Mouse (Mus musculus) neural tube, embryonic 14.5 days (tissue): ENCODE data around the gene Prkaa1. TPM values are rescaled to one million over a fixed set of nuclear protein-coding genes. Genes with fewer than 3 reads are reported as not detected.

Experiments
- ATAC-seq: fragments of 200-750 bp; cut with Nextera tagmentation; 2 replicates; pipeline ENCODE4 v1.8.0; 2017; ENCODE audit warnings: low read depth, mild to moderate bottlenecking, moderate TSS enrichment, moderate library complexity
- H3K27ac ChIP-seq: fragments of 300-500 bp; sonication (generic); 2 replicates; pipeline ENCODE4 v1.5.1; 2014; ENCODE audit warnings: low read depth, mild to moderate bottlenecking, control low read depth, low read length, moderate library complexity, mixed read lengths
- H3K27me3 ChIP-seq: fragments of 300-500 bp; sonication (generic); 2 replicates; pipeline ENCODE4 v1.6.1; 2014; ENCODE audit warnings: low read length; ENCODE audit not compliant: control insufficient read depth, insufficient read depth
- H3K36me3 ChIP-seq: fragments of 300-500 bp; sonication (generic); 2 replicates; pipeline ENCODE4 v1.6.1; 2014; ENCODE audit warnings: low read length, mixed read lengths; ENCODE audit not compliant: control insufficient read depth, insufficient read depth
- H3K4me1 ChIP-seq: fragments of 300-500 bp; sonication (generic); 2 replicates; pipeline ENCODE4 v1.6.1; 2014; ENCODE audit warnings: low read length; ENCODE audit not compliant: control insufficient read depth, insufficient read depth
- H3K4me2 ChIP-seq: fragments of 300-500 bp; sonication (generic); 2 replicates; pipeline ENCODE4 v1.6.1; 2014; ENCODE audit warnings: mild to moderate bottlenecking, low read depth, low read length, control low read depth
- H3K4me3 ChIP-seq: fragments of 300-500 bp; sonication (generic); 2 replicates; pipeline ENCODE4 v1.5.1; 2014; ENCODE audit warnings: low read depth, low read length, control low read depth, mixed read lengths
- H3K9ac ChIP-seq: fragments of 300-500 bp; sonication (generic); replicated peaks from 2 replicates; pipeline ENCODE4 v1.6.1; 2014; ENCODE audit warnings: low read depth, mild to moderate bottlenecking, control low read depth, low read length, mixed read lengths
- H3K9me3 ChIP-seq: fragments of 300-500 bp; sonication (generic); 2 replicates; pipeline ENCODE4 v1.6.1; 2016; ENCODE audit warnings: low read length; ENCODE audit not compliant: control insufficient read depth
- WGBS: fragments of 180-500 bp; shearing (Covaris S2); extraction: QIAGEN DNeasy Blood & Tissue Kit; methylation state at CpG from one replicate; pipeline ENCODE4 v1.1.7; 2014; 5-methylcytosine and 5-hydroxymethylcytosine counted together
- polyA plus RNA-seq: library from polyadenylated mRNA; unstranded; fragments of >200 nt; fragmentation: Nextera tagmentation; extraction: Ambion mirVana; gene quantifications from 2 replicates; pipeline ENCODE4 v1.2.1, GENCODE M21; 2014

Gene Prkaa1
- polyA plus RNA-seq, 1 experiment from 2014 or later: 21.1 TPM

DNA sequence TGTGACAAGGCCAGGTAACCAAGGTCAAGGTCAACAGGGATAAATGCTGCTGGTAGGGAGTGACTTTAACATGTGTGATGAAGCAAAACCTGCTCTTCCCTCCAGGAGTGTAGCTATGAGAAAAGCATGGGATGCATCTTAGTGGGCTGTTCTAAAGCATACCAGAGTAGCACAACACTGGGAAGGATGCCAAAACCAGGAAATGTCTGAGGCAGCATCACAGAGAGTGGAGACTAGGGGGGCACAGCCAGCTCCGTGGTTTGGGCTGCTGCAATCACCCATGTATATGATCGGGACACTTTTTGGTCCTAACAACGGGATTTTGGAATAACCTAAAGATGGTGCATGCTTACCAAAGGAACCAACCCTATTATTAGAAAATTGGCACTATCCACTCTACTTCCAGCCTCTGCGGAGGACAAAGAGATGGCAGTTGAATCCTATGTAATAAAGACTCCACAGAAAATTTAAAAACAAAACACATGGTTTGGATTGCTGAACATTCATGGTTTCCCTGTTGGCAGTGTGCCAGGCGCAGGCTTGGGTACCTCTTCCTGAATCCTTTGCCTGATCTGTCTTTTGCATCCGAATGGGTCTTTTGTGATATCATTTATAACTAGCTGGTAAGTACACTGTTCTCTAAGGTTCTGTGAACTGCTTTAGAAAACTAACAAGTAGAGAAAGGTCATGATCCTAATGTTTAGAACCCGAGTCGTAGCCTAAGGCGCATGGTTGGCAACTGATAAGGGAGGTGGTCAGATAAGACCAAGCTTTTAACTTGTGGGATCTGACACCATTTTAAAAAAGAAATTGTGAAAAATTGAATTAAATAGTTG lies 5.4 kb upstream of the Prkaa1 start:
- Histone ChIP-seq H3K27me3 (no peaks in the 10 kb centered on the region), H3K36me3 (no peaks in the 10 kb centered on the region), H3K27ac (no peak overlapping the region), H3K9ac (no peak overlapping the region), H3K9me3 (no peaks in the 10 kb centered on the region), H3K4me3 (no peak overlapping the region), H3K4me2 (no peak overlapping the region), H3K4me1 (no peaks in the 10 kb centered on the region)
- WGBS: 70% methylated on average over 9 of the region's 9 CpGs
- peak; percentile 62; the same call in 1 of the 2 replicates for ATAC-seq

DNA sequence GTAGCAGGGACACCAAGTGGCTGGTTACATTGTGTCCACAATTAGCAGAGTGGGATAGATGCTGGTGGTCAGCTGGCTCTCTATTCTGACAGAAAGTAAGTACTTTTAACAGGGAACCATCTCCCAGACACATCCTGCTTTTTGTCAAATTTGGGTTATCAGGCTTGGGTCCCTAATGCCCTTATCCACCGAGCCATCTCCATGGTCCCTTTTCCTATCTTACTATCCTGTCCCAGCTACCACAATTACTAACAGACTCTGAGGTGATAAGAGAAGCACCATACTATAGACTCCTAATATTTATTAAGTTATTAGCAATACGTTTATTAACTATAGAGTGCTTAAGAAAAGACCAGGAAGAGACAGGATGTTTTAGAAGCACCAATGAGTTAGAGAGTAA lies 4.3 kb upstream of the Prkaa1 start:
- Histone ChIP-seq H3K27ac (no peak overlapping the region), H3K4me1 (no peaks in the 10 kb centered on the region), H3K4me3 (no peak overlapping the region), H3K9ac (no peak overlapping the region), H3K9me3 (no peaks in the 10 kb centered on the region), H3K36me3 (no peaks in the 10 kb centered on the region), H3K4me2 (no peak overlapping the region), H3K27me3 (no peaks in the 10 kb centered on the region)
- 94% methylated on average over 2 of the region's 2 CpGs for WGBS
- ATAC-seq: no peak

DNA sequence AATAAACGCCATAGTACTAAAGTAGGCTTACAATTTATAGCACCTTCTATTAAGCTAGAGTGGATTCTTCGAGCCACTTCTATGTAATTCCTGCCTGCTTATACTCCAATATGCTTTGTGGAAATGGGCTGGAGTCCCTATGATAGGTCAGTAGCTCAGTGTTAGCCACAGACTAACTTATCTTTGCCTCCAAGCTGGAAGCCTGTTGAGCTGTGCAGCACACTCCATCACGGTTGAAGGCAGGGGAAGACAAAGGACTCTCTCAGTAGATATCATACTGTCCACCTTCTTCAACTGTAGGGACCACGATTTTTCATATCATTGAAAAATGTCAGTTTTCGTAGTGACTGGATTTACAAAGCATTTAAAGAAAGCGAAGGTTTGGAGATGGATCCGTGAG lies 3.8 kb upstream of the Prkaa1 start:
- Histone ChIP-seq H3K36me3 (no peaks in the 10 kb centered on the region), H3K27ac (no peak overlapping the region), H3K4me2 (no peak overlapping the region), H3K4me3 (no peak overlapping the region), H3K4me1 (peaks cover 5% of the 10 kb centered on the region), H3K27me3 (no peaks in the 10 kb centered on the region), H3K9ac (no peak overlapping the region), H3K9me3 (no peaks in the 10 kb centered on the region)
- no peak for ATAC-seq
- 87% methylated on average over 7 of the region's 7 CpGs for WGBS

DNA sequence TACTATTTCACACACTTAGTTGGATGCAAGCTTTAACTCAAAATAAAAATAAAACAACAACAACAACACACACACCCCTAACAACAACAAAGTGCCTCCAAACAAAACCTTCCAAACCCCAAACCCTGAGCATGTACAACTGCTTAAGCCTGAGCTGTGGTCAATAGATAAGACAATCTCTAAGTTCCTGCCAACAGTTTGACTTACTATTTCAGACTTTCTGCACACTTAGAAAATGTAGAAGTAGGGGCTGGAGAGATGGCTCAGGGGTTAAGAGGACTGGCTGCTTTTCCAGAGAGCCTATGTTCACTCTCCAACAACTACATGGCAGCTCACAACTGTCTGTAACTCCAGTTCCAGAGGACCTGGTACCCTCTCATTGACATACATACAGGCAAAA lies 3.3 kb upstream of the Prkaa1 start:
- Histone ChIP-seq H3K36me3 (no peaks in the 10 kb centered on the region), H3K4me3 (no peak overlapping the region), H3K27ac (no peak overlapping the region), H3K4me2 (no peak overlapping the region), H3K27me3 (no peaks in the 10 kb centered on the region), H3K9me3 (no peaks in the 10 kb centered on the region), H3K9ac (no peak overlapping the region), H3K4me1 (peaks cover 9% of the 10 kb centered on the region)
- ATAC-seq: no peak

DNA sequence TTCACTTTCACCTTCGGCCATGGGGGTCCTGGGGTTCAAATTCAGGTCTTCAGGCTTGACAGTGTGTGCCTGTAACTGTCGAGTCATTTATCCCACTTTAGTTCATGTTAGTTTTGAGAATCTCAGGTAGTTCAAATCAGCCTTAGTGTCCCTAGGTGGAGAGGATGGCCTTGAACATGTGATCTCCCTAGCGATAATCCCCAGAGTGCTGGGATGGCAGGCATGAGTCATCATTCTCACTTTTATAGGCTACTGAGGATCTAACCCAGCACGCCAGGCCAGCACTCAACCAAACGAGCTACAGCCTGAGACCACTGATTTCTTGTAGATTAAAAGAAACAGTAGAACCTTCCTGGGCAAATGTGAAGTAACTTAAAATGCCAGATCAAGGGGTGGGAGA lies 1.6 kb upstream of the Prkaa1 start:
- H3K27ac ChIP-seq: no peak overlapping the region
- no peaks in the 10 kb centered on the region for H3K27me3 ChIP-seq
- no peaks in the 10 kb centered on the region for H3K9me3 ChIP-seq
- no peak for ATAC-seq
- no peak overlapping the region for H3K4me2 ChIP-seq
- no peaks in the 10 kb centered on the region for H3K36me3 ChIP-seq
- WGBS: 66% methylated on average over 5 of the region's 5 CpGs
- H3K9ac ChIP-seq: no peak overlapping the region
- H3K4me3 ChIP-seq: no peak overlapping the region
- H3K4me1 ChIP-seq: peaks cover 9% of the 10 kb centered on the region

DNA sequence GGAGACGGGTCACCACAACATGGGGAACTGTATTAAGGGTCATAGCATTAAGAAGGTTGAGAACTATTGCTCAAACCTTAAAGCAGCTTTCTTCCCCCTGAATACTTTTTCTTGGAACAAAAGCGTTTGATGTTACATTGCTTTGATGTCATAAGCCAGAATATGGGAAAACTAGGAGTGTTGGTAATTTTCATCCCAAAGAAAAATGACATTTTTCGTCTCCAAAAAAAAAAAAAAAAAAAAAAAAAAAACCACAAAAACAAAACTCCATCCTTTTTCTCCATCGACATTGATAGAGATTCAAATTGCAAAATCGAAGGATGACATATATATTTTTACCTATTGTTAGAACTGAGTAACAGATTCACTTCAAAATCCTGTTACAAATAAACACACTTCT lies 947 bp upstream of the Prkaa1 start:
- no peak overlapping the region for H3K4me3 ChIP-seq

DNA sequence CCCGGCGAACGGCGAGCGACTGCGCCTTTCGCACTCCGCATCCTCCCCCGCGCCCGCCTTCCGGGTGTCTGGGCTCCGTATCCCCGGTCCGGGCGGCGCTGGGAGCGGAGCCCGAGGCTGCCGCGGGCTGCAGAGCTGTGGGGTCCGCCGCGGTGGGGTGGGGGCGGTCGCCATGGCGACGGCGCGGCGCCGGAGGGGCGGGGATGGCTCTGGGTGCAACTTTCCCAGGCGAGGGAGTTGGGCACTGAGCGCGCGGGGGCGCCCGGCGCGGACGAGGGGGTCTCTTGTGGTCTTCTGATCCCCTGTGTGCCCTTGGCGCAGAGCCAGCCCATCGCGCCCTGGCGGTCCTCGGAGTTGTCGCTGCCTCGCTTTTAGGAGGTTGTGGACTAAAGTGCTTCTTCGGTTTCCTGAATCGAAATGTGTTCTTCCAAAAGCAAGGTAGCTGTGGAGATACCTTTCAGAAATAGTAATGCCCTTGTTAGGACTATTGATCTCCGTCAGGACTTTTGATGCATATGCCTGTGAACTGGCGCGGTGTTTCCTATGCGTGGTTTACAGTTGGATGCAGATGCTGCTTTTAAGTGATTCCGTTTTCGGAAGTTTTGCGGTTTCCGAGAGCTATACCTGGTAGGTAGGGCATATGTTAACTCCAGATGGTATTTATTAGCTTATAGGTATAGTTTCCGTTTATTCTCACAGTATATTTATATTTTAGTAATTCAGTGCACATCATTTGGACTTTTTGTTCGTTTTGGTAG lies 539 bp downstream of the Prkaa1 start:
- H3K27ac ChIP-seq: peak overlapping the region; percentile 90
- peaks cover 9% of the 10 kb centered on the region for H3K4me1 ChIP-seq
- peak overlapping the region; percentile 83 for H3K9ac ChIP-seq
- peak overlapping the region; percentile 69 for H3K4me2 ChIP-seq
- no peaks in the 10 kb centered on the region for H3K9me3 ChIP-seq
- WGBS: 2% methylated on average over 58 of the region's 61 CpGs
- H3K27me3 ChIP-seq: no peaks in the 10 kb centered on the region
- no peaks in the 10 kb centered on the region for H3K36me3 ChIP-seq
- ATAC-seq: peak; percentile 94
- H3K4me3 ChIP-seq: peak overlapping the region; percentile 81

More for the DNA sequence above, 947 bp upstream of the Prkaa1 start:
- Histone ChIP-seq H3K9ac (no peak overlapping the region), H3K27ac (no peak overlapping the region), H3K4me1 (peaks cover 9% of the 10 kb centered on the region), H3K9me3 (no peaks in the 10 kb centered on the region), H3K36me3 (no peaks in the 10 kb centered on the region), H3K4me2 (no peak overlapping the region), H3K27me3 (no peaks in the 10 kb centered on the region)
- 81% methylated on average over 5 of the region's 5 CpGs for WGBS
- no peak for ATAC-seq

DNA sequence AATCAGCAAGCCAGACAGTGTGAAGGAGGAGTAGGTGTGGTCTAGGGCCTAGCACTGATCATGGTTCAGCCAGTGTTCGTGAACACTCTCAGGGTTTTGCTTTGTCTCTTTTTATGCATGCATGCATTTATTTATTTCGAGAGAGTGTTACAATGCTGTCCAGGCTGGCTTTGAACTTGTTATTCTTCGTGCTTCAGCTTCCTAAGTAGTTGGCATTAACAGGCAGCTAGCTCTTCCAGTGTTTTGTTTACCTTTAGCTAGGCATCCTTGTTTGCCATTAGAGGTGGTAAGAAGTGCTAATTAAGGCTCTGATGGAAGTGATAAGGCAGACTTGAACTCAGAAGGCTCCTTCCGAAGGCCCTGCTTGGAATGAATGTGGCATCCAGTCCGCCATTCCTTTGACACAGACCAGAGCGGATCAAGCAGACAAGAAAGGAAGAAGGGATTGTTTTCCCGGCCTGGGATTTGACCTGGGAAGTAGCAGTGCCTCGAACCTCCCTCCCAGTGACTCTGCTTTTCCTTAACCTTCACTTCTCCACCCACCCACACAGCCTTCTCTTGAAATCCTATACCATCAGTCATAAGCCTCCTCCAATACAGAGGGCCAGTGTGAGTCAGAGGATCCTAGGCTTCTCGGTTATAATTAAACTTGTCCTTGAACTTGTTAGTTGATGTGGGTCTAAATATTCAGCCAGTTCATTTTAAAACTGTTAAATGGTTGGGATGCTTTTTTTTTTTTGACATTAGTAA lies 1.7 kb downstream of the Prkaa1 start:
- WGBS: 61% methylated on average over 9 of the region's 9 CpGs
- Histone ChIP-seq H3K27ac (no peak overlapping the region), H3K4me1 (peaks cover 9% of the 10 kb centered on the region), H3K27me3 (no peaks in the 10 kb centered on the region), H3K4me2 (peak overlapping the region; percentile 69; the same call in 1 of the 2 replicates), H3K4me3 (0 out of 2 replicates have a peak overlapping the region, but pooled peaks have one; percentile 81), H3K36me3 (no peaks in the 10 kb centered on the region), H3K9ac (no peak overlapping the region), H3K9me3 (no peaks in the 10 kb centered on the region)
- no peak for ATAC-seq
